Mouse (Mus musculus) E14TG2a.4 (cell line): Measurements from ENCODE around the gene Kcna6.

Experiments used
- CTCF ChIP-seq: conservative IDR thresholded peaks from 2 replicates; pipeline ENCODE4 v1.5.1; 2014; ENCODE audit warnings: low read length
- NANOG ChIP-seq: IDR thresholded peaks from 2 replicates; pipeline ENCODE4 v1.6.1; 2014; ENCODE audit warnings: borderline replicate concordance, low read length, mixed read lengths
- POU5F1 ChIP-seq: IDR thresholded peaks from 2 replicates; pipeline ENCODE4 v1.6.1; 2014; ENCODE audit warnings: low read length, borderline replicate concordance

DNA sequence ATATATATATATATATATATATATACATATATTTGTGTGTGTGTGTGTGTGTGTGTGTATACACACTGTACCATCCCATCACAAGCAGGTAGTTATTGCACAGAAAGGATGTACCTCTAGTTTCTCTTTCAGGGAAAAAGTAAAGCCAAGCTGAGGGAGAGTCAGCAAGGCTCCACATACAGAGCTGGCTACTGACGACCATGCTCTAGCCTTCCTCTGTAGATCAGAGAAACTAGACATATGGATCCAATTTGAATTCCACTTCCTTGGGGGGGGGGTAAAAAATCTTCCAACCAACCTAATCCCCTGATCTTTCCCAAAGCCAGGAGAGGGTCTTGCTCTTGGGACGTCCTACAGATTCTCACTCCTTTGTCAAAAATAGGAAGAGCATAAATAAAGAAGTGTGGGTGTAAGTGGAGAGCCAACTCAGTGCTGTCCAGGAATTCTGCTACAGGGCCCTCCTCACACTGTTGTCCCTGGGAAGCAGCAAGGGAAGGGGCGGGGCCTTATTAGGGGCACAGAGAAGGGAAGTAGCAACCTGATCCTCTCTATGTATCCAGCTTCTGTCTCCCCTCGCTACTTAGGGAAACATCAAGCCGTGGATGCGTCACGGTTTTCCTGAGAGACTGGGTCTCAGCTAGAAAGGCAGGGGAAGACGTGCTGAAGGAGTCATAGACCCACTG lies 15.4 kb upstream of the Kcna6 start:
- TF ChIP-seq CTCF (no peak), NANOG (no peak), POU5F1 (no peak)
